Mouse (Mus musculus) fibroblast of lung, adult 2 months (primary cell): ENCODE results near the gene Bloc1s3.
"Not testable (repeated sequence)": the region's sequence is repeated elsewhere in the genome, so short reads cannot be mapped to it uniquely, and the experiment has no call there.

Experiments used
- DNase-seq: peaks from one replicate; pipeline ENCODE4 v3.0.0-alpha.2; 2011; ENCODE audit warnings: low read depth

Bloc1s3 gene

GRCm38 (mm10) chr7:19517652-19518365, 9.6 kb upstream of the Bloc1s3 start, which contains the start of gene Nkpd1:
Gene Nkpd1, plus strand, starts transcription at chr7:19517838.
- no peak for DNase-seq

GRCm38 (mm10) chr7:19512353-19512752, 4.2 kb upstream of the Bloc1s3 start:
- DNase-seq, result no peak

- not testable (repeated sequence) for DNase-seq
These were observed 3.8 kb upstream of the Bloc1s3 start for GRCm38 (mm10) chr7:19511934-19512333.

- DNase-seq, result no peak
These were observed 1.6 kb upstream of the Bloc1s3 start for GRCm38 (mm10) chr7:19509786-19510185.

GRCm38 (mm10) chr7:19508924-19509568, 879 bp upstream of the Bloc1s3 start:
- no peak for DNase-seq

GRCm38 (mm10) chr7:19507612-19507981, 570 bp downstream of the Bloc1s3 start:
- DNase-seq, result no peak

GRCm38 (mm10) chr7:19506969-19507611, 1.1 kb downstream of the Bloc1s3 start:
- DNase-seq, result no peak

- DNase-seq, result no peak
These were observed 1.8 kb downstream of the Bloc1s3 start for GRCm38 (mm10) chr7:19506326-19506725.

GRCm38 (mm10) chr7:19503481-19504068, 4.6 kb downstream of the Bloc1s3 start:
- no peak for DNase-seq

GRCm38 (mm10) chr7:19501658-19502057, 6.5 kb downstream of the Bloc1s3 start:
- DNase-seq, result no peak

- DNase-seq, result no peak
These were observed 7.5 kb downstream of the Bloc1s3 start for GRCm38 (mm10) chr7:19500420-19501363.

- DNase-seq, result no peak
These were observed 9.8 kb downstream of the Bloc1s3 start for GRCm38 (mm10) chr7:19498326-19498725.

GRCm38 (mm10) chr7:19496214-19496555, 12.0 kb downstream of the Bloc1s3 start:
- DNase-seq, result no peak

GRCm38 (mm10) chr7:19495521-19496213, 12.5 kb downstream of the Bloc1s3 start:
- no peak for DNase-seq

- no peak for DNase-seq
These were observed 13.3 kb downstream of the Bloc1s3 start for GRCm38 (mm10) chr7:19494751-19495474.

- no peak for DNase-seq
These were observed 16.4 kb downstream of the Bloc1s3 start for GRCm38 (mm10) chr7:19491731-19492130.

- DNase-seq, result no peak
These were observed 18.6 kb downstream of the Bloc1s3 start for GRCm38 (mm10) chr7:19489525-19489924.

- DNase-seq, result no peak
These were observed 21.6 kb downstream of the Bloc1s3 start for GRCm38 (mm10) chr7:19486549-19486948.

- no peak for DNase-seq
These were observed 22.7 kb downstream of the Bloc1s3 start for GRCm38 (mm10) chr7:19485488-19485887.

- DNase-seq, result no peak
These were observed 24.9 kb downstream of the Bloc1s3 start for GRCm38 (mm10) chr7:19483281-19483680.
